Mouse (Mus musculus) hindbrain, embryonic 10.5 days (tissue): ENCODE data around the gene Plekhm1. TPM values are rescaled to one million over a fixed set of nuclear protein-coding genes. Genes with fewer than 3 reads are reported as not detected.

Source experiments
- polyA plus RNA-seq: library from polyadenylated mRNA; unstranded; fragments of >200 nt; fragmentation: Nextera tagmentation; extraction: Ambion mirVana; gene quantifications from 2 replicates; pipeline ENCODE4 v1.2.1, GENCODE M21; 2016

The Plekhm1 gene
- polyA plus RNA-seq, 1 experiment from 2014 or later: 11.6 TPM

Other genes with a start within 250 kb of the Plekhm1 start
- gene Fmnl1, start 241.6 kb downstream of the Plekhm1 start, polyA plus RNA-seq: 0.72 and 1.5 TPM in 2 replicates
- 0.24 and 0.27 TPM in 2 replicates for gene 1700023F06Rik, start 204.1 kb downstream of the Plekhm1 start, polyA plus RNA-seq
- gene Spata32, start 194.3 kb downstream of the Plekhm1 start, polyA plus RNA-seq: not detected in 2 replicates
- gene Map3k14, start 145.2 kb downstream of the Plekhm1 start, polyA plus RNA-seq: 3.9 and 4.2 TPM in 2 replicates
- gene Arhgap27, start 49.0 kb downstream of the Plekhm1 start, polyA plus RNA-seq: 4.8 and 5.1 TPM in 2 replicates
- gene Lrrc37a, start 91.9 kb upstream of the Plekhm1 start, polyA plus RNA-seq: not detected in 2 replicates
- gene Gm884, start 208.5 kb upstream of the Plekhm1 start, polyA plus RNA-seq: not detected in 2 replicates
- gene Lyzl6, start 226.2 kb upstream of the Plekhm1 start, polyA plus RNA-seq: not detected in 2 replicates
- gene Rprml, start 236.9 kb upstream of the Plekhm1 start, polyA plus RNA-seq: not detected in 2 replicates